Mouse (Mus musculus) neural tube, embryonic 15.5 days (tissue): ENCODE measurements around the gene Gm10358. TPM values are rescaled to one million over a fixed set of nuclear protein-coding genes. Genes with fewer than 3 reads are reported as not detected.
"Not testable (repeated sequence)": the region's sequence is repeated elsewhere in the genome, so short reads cannot be mapped to it uniquely, and the experiment has no call there.

ENCODE experiments used
- ATAC-seq: fragments of 200-750 bp; cut with Nextera tagmentation; 2 replicates; pipeline ENCODE4 v1.8.0; 2017; ENCODE audit warnings: mild to moderate bottlenecking, moderate TSS enrichment, moderate library complexity; ENCODE audit not compliant: low FRiP score
- H3K27ac ChIP-seq: fragments of 300-500 bp; sonication (generic); replicated peaks from 2 replicates; pipeline ENCODE4 v1.5.1; 2015; ENCODE audit warnings: mild to moderate bottlenecking, inconsistent platforms
- H3K27me3 ChIP-seq: fragments of 300-500 bp; sonication (generic); replicated peaks from 2 replicates; pipeline ENCODE4 v1.6.1; 2015; ENCODE audit warnings: inconsistent platforms
- H3K36me3 ChIP-seq: fragments of 300-500 bp; sonication (generic); 2 replicates; pipeline ENCODE4 v1.6.1; 2015; ENCODE audit warnings: inconsistent platforms
- H3K4me1 ChIP-seq: fragments of 300-500 bp; sonication (generic); 2 replicates; pipeline ENCODE4 v1.6.1; 2015; ENCODE audit warnings: inconsistent platforms
- H3K4me2 ChIP-seq: fragments of 300-500 bp; sonication (generic); 2 replicates; pipeline ENCODE4 v1.6.1; 2015; ENCODE audit warnings: inconsistent platforms, mild to moderate bottlenecking, moderate library complexity
- H3K4me3 ChIP-seq: fragments of 300-500 bp; sonication (generic); replicated peaks from 2 replicates; pipeline ENCODE4 v1.5.1; 2015; ENCODE audit warnings: mild to moderate bottlenecking, inconsistent platforms
- H3K9ac ChIP-seq: fragments of 300-500 bp; sonication (generic); replicated peaks from 2 replicates; pipeline ENCODE4 v1.6.1; 2015; ENCODE audit warnings: mild to moderate bottlenecking, inconsistent platforms
- H3K9me3 ChIP-seq: fragments of 300-500 bp; sonication (generic); replicated peaks from 2 replicates; pipeline ENCODE4 v1.6.1; 2016; ENCODE audit warnings: inconsistent platforms
- WGBS: fragments of 180-500 bp; shearing (Covaris S2); methylation state at CpG from one replicate; pipeline ENCODE4 v1.1.7; 2015; ENCODE audit warnings: mixed read lengths; 5-methylcytosine and 5-hydroxymethylcytosine counted together
- polyA plus RNA-seq: library from polyadenylated mRNA; unstranded; fragments of >200 nt; fragmentation: Nextera tagmentation; extraction: Ambion mirVana; gene quantifications from 2 replicates; pipeline ENCODE4 v1.2.1, GENCODE M21; 2015

Gene Gm10358
- 0.23 TPM in 1 of 2 replicates, not detected in the other for polyA plus RNA-seq

DNA sequence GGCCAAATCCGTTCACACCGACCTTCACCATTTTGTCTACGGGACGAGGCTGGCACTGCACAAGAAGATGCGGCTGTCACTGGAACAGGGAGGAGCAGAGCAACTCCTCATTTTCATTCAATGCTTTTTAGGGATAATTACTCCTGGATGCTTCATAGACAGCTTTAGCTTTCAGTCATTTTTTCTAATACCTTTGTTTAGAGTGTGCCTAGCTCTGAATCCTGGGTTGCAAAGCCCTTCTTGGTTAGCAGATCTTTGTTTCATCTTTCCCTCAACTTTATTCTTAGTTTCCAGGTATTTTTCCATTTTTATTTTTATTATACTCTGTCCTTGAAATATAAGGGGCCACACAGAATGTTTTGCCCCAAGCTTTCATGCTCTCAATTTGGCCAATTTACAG is at the start of gene Gm10358:
Gm10358 (minus strand) TSS at position 101 of the 400 bp plus-strand sequence.
- Histone ChIP-seq H3K4me2 (no peak within 1 kb of the TSS), H3K4me3 (no peak within 1 kb of the TSS), H3K4me1 (no peaks in the 10 kb centered on the region), H3K36me3 (no peaks in the 10 kb centered on the region), H3K27ac (no peak within 1 kb of the TSS), H3K9ac (no peak within 1 kb of the TSS), H3K27me3 (no peaks in the 10 kb centered on the region), H3K9me3 (no peaks in the 10 kb centered on the region)
- ATAC-seq: no peak
- 98% methylated on average over 5 of the region's 5 CpGs for WGBS

GRCm38 (mm10) chr8:75448394-75448793 is 42.0 kb upstream of the Gm10358 start, which contains the start of gene Iqcm:
Iqcm (plus strand) TSS chr8:75448694.
- WGBS: 93% methylated on average over 7 of the region's 7 CpGs
- Histone ChIP-seq H3K36me3 (no peaks in the 10 kb centered on the region), H3K9me3 (no peaks in the 10 kb centered on the region), H3K4me1 (no peaks in the 10 kb centered on the region), H3K27me3 (no peaks in the 10 kb centered on the region), H3K4me2 (no peak within 1 kb of the TSS), H3K27ac (no peak within 1 kb of the TSS), H3K4me3 (no peak within 1 kb of the TSS), H3K9ac (no peak within 1 kb of the TSS)
- ATAC-seq: no peak

DNA sequence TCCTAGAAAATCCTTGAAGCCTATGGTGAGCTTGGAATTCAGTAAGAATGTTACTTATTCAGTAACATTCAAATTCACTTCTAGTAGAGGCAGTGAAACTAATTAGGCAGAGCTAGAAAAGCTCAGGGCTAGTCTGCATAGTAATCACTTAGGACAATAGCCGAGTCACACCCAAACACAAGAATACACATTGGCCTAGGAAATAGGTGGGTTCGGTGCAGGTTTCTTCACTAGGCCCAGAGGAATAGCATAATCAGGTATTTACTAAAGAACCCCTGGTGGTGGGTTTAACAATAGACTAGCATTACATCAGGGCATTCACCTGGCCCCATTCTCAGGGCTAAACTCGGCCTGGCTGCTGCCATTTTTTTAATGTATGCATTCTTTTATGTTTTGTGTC is 9.3 kb upstream of the Gm10358 start:
- H3K36me3 ChIP-seq, H3K4me1 ChIP-seq, H3K9me3 ChIP-seq, H3K27me3 ChIP-seq, H3K4me3 ChIP-seq, ATAC-seq, H3K4me2 ChIP-seq, H3K9ac ChIP-seq, H3K27ac ChIP-seq: not testable (repeated sequence)
- 91% methylated on average over 3 of the region's 3 CpGs for WGBS

GRCm38 (mm10) chr8:75384770-75385290 is 21.6 kb downstream of the Gm10358 start:
- no peak for ATAC-seq
- Histone ChIP-seq H3K9ac (no peak overlapping the region), H3K36me3 (no peaks in the 10 kb centered on the region), H3K4me3 (no peak overlapping the region), H3K9me3 (no peaks in the 10 kb centered on the region), H3K4me1 (no peaks in the 10 kb centered on the region), H3K27me3 (no peaks in the 10 kb centered on the region), H3K4me2 (no peak overlapping the region), H3K27ac (no peak overlapping the region)
- WGBS: 96% methylated on average over 4 of the region's 4 CpGs

DNA sequence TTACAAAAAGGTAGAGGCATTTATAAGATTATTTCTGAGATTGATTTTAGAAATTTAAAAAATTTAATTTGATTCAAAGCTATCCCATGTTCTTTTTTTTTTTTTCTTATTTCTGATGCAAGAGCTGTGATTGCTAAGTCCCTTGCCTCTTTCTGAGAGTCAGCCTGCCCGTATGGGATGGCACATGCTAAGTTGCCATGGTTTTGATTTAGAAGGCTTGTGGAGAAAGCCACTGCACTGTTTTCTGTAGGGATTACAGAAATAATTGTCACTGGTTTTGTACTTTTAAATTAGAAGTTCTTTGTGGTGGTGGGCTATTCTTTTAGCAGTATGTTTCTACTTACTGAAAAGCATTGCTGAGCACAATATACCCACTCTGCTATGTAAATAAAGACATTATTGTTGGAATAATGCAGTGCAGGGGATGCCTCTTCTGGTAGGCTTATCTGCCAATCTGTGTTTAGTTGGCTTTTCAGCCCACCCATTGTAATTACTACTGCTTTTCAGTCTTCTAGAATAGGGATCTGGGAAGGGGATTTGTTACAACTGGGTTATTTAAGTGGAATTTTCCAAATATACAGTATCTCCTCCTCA is 30.8 kb downstream of the Gm10358 start:
- Histone ChIP-seq H3K9ac (no peak overlapping the region), H3K27ac (no peak overlapping the region), H3K36me3 (no peaks in the 10 kb centered on the region), H3K4me1 (no peaks in the 10 kb centered on the region), H3K4me3 (no peak overlapping the region), H3K27me3 (no peaks in the 10 kb centered on the region), H3K9me3 (no peaks in the 10 kb centered on the region), H3K4me2 (no peak overlapping the region)
- ATAC-seq: no peak
- WGBS: 41% methylated on average over 1 of the region's 1 CpGs

- H3K27ac ChIP-seq: no peak overlapping the region
- no peaks in the 10 kb centered on the region for H3K9me3 ChIP-seq
- WGBS: 94% methylated on average over 2 of the region's 2 CpGs
- no peak overlapping the region for H3K9ac ChIP-seq
- H3K4me1 ChIP-seq: no peaks in the 10 kb centered on the region
- no peak overlapping the region for H3K4me3 ChIP-seq
- no peaks in the 10 kb centered on the region for H3K36me3 ChIP-seq
- no peak for ATAC-seq
- H3K4me2 ChIP-seq: no peak overlapping the region
- no peaks in the 10 kb centered on the region for H3K27me3 ChIP-seq
Observed at GRCm38 (mm10) chr8:75372006-75372405, 34.4 kb downstream of the Gm10358 start.

Other genes starting within 250 kb of the Gm10358 start
- gene Rasd2, start 192.6 kb downstream of the Gm10358 start, polyA plus RNA-seq: 2.9 and 4.4 TPM in 2 replicates
- gene Iqcm, start 42.1 kb upstream of the Gm10358 start, polyA plus RNA-seq: 0.15 TPM in 2 replicates